Mouse (Mus musculus): ENCODE results near the gene Csmd2. TPM values are rescaled to one million over a fixed set of nuclear protein-coding genes. Genes with fewer than 3 reads are reported as not detected.

Gene Csmd2
- total and polyA plus RNA-seq, 2 experiments from 2014 or later = 9.1 to 48.2 TPM

DNA sequence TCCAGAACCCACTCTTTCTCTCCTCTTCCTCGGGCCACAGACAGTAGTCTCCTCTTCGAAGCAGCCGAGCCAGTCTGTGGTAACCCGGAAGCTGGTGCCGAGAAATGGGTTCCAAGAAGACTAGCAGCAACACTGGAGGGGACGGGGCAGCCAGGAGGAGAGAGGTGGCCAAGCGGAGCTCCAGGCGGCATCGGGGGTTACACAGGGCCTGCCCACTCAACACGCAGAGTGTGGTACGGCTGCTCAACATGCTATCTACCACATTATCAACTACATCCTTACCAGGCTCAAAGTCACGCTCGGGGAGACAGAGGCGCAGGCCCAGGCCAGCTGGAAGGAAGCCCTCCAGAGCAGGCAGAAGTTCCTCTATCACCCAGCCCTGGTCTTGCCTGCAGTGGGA lies 628.1 kb downstream of the Csmd2 start:
- H3K9me3 ChIP-seq (ENCODE audit: low read length) = no peaks in the 10 kb centered on the region
- no peak for ATAC-seq (ENCODE audit: low FRiP score)
- H3K4me2 ChIP-seq (ENCODE audit: low read depth, low read length, poor library complexity, severe bottlenecking) = no peak overlapping the region
- WGBS = 88% methylated on average over 14 of the region's 14 CpGs
- no peaks in the 10 kb centered on the region for H3K36me3 ChIP-seq (ENCODE audit: insufficient read depth, low read length)
- no peak for TF ChIP-seq CTCF (IDR thresholded peaks at IDR 0.05)
- no peaks in the 10 kb centered on the region for H3K27me3 ChIP-seq (ENCODE audit: insufficient read depth, low read length)
- no peak overlapping the region for H3K4me3 ChIP-seq (ENCODE audit: low read depth, low read length)
- no peaks in the 10 kb centered on the region for H3K4me1 ChIP-seq (ENCODE audit: insufficient read depth, low read length)
- no peak overlapping the region for H3K27ac ChIP-seq (ENCODE audit: low read depth, low read length)
- DNase-seq (ENCODE audit: low spot score) = no peak
- no peak overlapping the region for H3K9ac ChIP-seq (replicated peaks; ENCODE audit: low read length, poor library complexity, severe bottlenecking)

Other genes with a start within 250 kb of the Csmd2 start
- 2.7 and 3.2 TPM in 2 replicates for gene CK137956, start 16.9 kb upstream of the Csmd2 start, total RNA-seq (2014; rRNA removed)
- gene CK137956, start 16.9 kb upstream of the Csmd2 start, polyA plus RNA-seq (2015; fragmentation: Nextera tagmentation; extraction: Ambion mirVana) = 2.1 and 2.3 TPM in 2 replicates

Measured in midbrain, postnatal 0 days (tissue).